Mouse (Mus musculus): ENCODE results near the gene AC109138.7. TPM values are rescaled to one million over a fixed set of nuclear protein-coding genes. Genes with fewer than 3 reads are reported as not detected.

The AC109138.7 gene
- polyA plus RNA-seq (2012) = 33.8 and 36.5 TPM in 2 replicates

GRCm38 (mm10) chr19:4214071-4214770 is at the start of gene AC109138.7, which contains the start of gene Clcf1:
AC109138.7 (plus strand) TSS chr19:4214357.
Clcf1 (plus strand) TSS chr19:4214238.

GRCm38 (mm10) chr19:4175368-4175947 is 38.7 kb upstream of the AC109138.7 start, which contains the start of gene Carns1:
Carns1 (minus strand) TSS chr19:4175479.

GRCm38 (mm10) chr19:4190831-4191334 is 23.3 kb upstream of the AC109138.7 start, which contains the start of gene Tbc1d10c:
Tbc1d10c (minus strand) TSS chr19:4191284.

GRCm38 (mm10) chr19:4191528-4192250 is 22.5 kb upstream of the AC109138.7 start, which contains the start of gene Ppp1ca:
Ppp1ca (plus strand) TSS chr19:4192065.

GRCm38 (mm10) chr19:4201291-4201909 is 12.8 kb upstream of the AC109138.7 start, which contains the start of gene Rad9a:
Rad9a (minus strand) TSS chr19:4201662.

GRCm38 (mm10) chr19:4231253-4232185 is 17.4 kb downstream of the AC109138.7 start, which contains the start of gene Pold4:
Pold4 (plus strand) TSS chr19:4231899.

GRCm38 (mm10) chr19:4268566-4269361 is 54.6 kb downstream of the AC109138.7 start, which contains the start of gene Ssh3:
Ssh3 (minus strand) TSS chr19:4269180.

Other genes with a start within 250 kb of the AC109138.7 start
- gene Aldh3b2, start 242.0 kb upstream of the AC109138.7 start, polyA plus RNA-seq (2012) = 0.24 TPM in 1 of 2 replicates, not detected in the other
- 7.7 and 8.3 TPM in 2 replicates for gene Acy3, start 227.8 kb upstream of the AC109138.7 start, polyA plus RNA-seq (2012)
- not detected in 2 replicates for gene Tbx10, start 221.6 kb upstream of the AC109138.7 start, polyA plus RNA-seq (2012)
- 14.7 and 18.3 TPM in 2 replicates for gene Nudt8, start 213.8 kb upstream of the AC109138.7 start, polyA plus RNA-seq (2012)
- gene Gm49405, start 213.7 kb upstream of the AC109138.7 start, polyA plus RNA-seq (2012) = 4.1 and 6.3 TPM in 2 replicates
- 10.4 and 16.4 TPM in 2 replicates for gene Doc2g, start 211.0 kb upstream of the AC109138.7 start, polyA plus RNA-seq (2012)
- gene Ndufv1, start 201.6 kb upstream of the AC109138.7 start, polyA plus RNA-seq (2012) = 247 and 250 TPM in 2 replicates
- gene Gstp1, start 176.4 kb upstream of the AC109138.7 start, polyA plus RNA-seq (2012) = 122 and 136 TPM in 2 replicates
- 1.7 TPM in 1 of 2 replicates, not detected in the other for gene Gstp2, start 168.3 kb upstream of the AC109138.7 start, polyA plus RNA-seq (2012)
- 0.79 and 1.2 TPM in 2 replicates for gene Gstp3, start 154.8 kb upstream of the AC109138.7 start, polyA plus RNA-seq (2012)
- not detected in 2 replicates for gene Cabp2, start 132.8 kb upstream of the AC109138.7 start, polyA plus RNA-seq (2012)
- gene Cdk2ap2, start 117.2 kb upstream of the AC109138.7 start, polyA plus RNA-seq (2012) = 126 and 175 TPM in 2 replicates
- gene Pitpnm1, start 114.4 kb upstream of the AC109138.7 start, polyA plus RNA-seq (2012) = 67.2 and 92.9 TPM in 2 replicates
- gene Aip, start 88.5 kb upstream of the AC109138.7 start, polyA plus RNA-seq (2012) = 114 and 132 TPM in 2 replicates
- gene Gpr152, start 74.6 kb upstream of the AC109138.7 start, polyA plus RNA-seq (2012) = 0.03 TPM in 1 of 2 replicates, not detected in the other
- gene Cabp4, start 70.3 kb upstream of the AC109138.7 start, polyA plus RNA-seq (2012) = 0.14 and 0.15 TPM in 2 replicates
- 166 and 202 TPM in 2 replicates for gene Coro1b, start 65.7 kb upstream of the AC109138.7 start, polyA plus RNA-seq (2012)
- 508 and 717 TPM in 2 replicates for gene Ptprcap, start 60.8 kb upstream of the AC109138.7 start, polyA plus RNA-seq (2012)
- 88.1 and 93.8 TPM in 2 replicates for gene Rps6kb2, start 51.0 kb upstream of the AC109138.7 start, polyA plus RNA-seq (2012)
- gene Carns1, start 38.9 kb upstream of the AC109138.7 start, polyA plus RNA-seq (2012) = 5.7 and 6.3 TPM in 2 replicates
- gene Tbc1d10c, start 23.1 kb upstream of the AC109138.7 start, polyA plus RNA-seq (2012) = 58.6 and 71.5 TPM in 2 replicates
- gene Ppp1ca, start 22.3 kb upstream of the AC109138.7 start, polyA plus RNA-seq (2012) = 614 and 638 TPM in 2 replicates
- 27.8 and 31.6 TPM in 2 replicates for gene Rad9a, start 12.7 kb upstream of the AC109138.7 start, polyA plus RNA-seq (2012)
- 12.5 and 17.5 TPM in 2 replicates for gene Clcf1, start 119 bp upstream of the AC109138.7 start, polyA plus RNA-seq (2012)
- gene Pold4, start 17.5 kb downstream of the AC109138.7 start, polyA plus RNA-seq (2012) = 38.1 and 42.7 TPM in 2 replicates
- gene Ssh3, start 54.8 kb downstream of the AC109138.7 start, polyA plus RNA-seq (2012) = 30.3 and 41.9 TPM in 2 replicates
- gene Ankrd13d, start 68.8 kb downstream of the AC109138.7 start, polyA plus RNA-seq (2012) = 10.8 and 11.6 TPM in 2 replicates
- 941 and 1,009 TPM in 2 replicates for gene Grk2, start 91.9 kb downstream of the AC109138.7 start, polyA plus RNA-seq (2012)
- gene Kdm2a, start 183.9 kb downstream of the AC109138.7 start, polyA plus RNA-seq (2012) = 50.0 and 66.2 TPM in 2 replicates
- gene Rhod, start 225.1 kb downstream of the AC109138.7 start, polyA plus RNA-seq (2012) = 0.15 and 0.37 TPM in 2 replicates